Mouse (Mus musculus) G1E (cell line): ENCODE data around the gene Kat14. TPM values are rescaled to one million over a fixed set of nuclear protein-coding genes. Genes with fewer than 3 reads are reported as not detected.

Experiments
- ATAC-seq: 2 replicates; pipeline ENCODE4 v1.8.0; 2016; ENCODE audit warnings: mild to moderate bottlenecking; ENCODE audit not compliant: insufficient number of reproducible peaks, poor library complexity, low FRiP score, severe bottlenecking; ENCODE audit errors: extremely low read depth
- DNase-seq: peaks from one replicate; pipeline ENCODE4 v3.0.0; 2012; ENCODE audit warnings: low spot score
- H3K27me3 ChIP-seq: 2 replicates; pipeline ENCODE4 v1.6.1; 2012; ENCODE audit warnings: mild to moderate bottlenecking, low read length, inconsistent platforms; ENCODE audit not compliant: insufficient read depth
- H3K36me3 ChIP-seq: replicated peaks from 2 replicates; pipeline ENCODE3; 2012; ENCODE audit warnings: mild to moderate bottlenecking, inconsistent platforms
- H3K4me1 ChIP-seq: 2 replicates; pipeline ENCODE4 v1.6.1; 2012; ENCODE audit warnings: low read depth, low read length, inconsistent platforms, mixed read lengths; ENCODE audit not compliant: insufficient read depth
- H3K4me3 ChIP-seq: 2 replicates; pipeline ENCODE4 v1.5.1; 2012; ENCODE audit warnings: low read depth, mild to moderate bottlenecking, inconsistent platforms, low read length, moderate library complexity, mixed read lengths
- H3K9me3 ChIP-seq: replicated peaks from 2 replicates; pipeline ENCODE4 v1.6.1; 2012; ENCODE audit warnings: inconsistent platforms
- CTCF ChIP-seq: IDR thresholded peaks from 2 replicates; pipeline ENCODE4 v1.5.1; 2012; ENCODE audit warnings: low read depth, low read length, inconsistent platforms, mixed read lengths
- GATA1 ChIP-seq: IDR thresholded peaks from 2 replicates; pipeline ENCODE4 v1.6.1; 2012; ENCODE audit warnings: borderline replicate concordance, low read length, inconsistent platforms, mixed read lengths
- GATA2 ChIP-seq: IDR thresholded peaks from 2 replicates; pipeline ENCODE4 v1.6.1; 2012; ENCODE audit warnings: low read depth, low read length, inconsistent platforms, borderline replicate concordance
- POLR2AphosphoS5 ChIP-seq: IDR thresholded peaks from 2 replicates; pipeline ENCODE4 v1.6.1; 2012; ENCODE audit warnings: low read depth, low read length, inconsistent platforms; ENCODE audit not compliant: insufficient replicate concordance
- TAL1 ChIP-seq: conservative IDR thresholded peaks from 2 replicates; pipeline ENCODE4 v1.6.1; 2012; ENCODE audit warnings: low read depth, low read length, inconsistent platforms, mixed read lengths
- polyA plus RNA-seq: library from polyadenylated mRNA; stranded (reverse); fragments of >175 nt; gene quantifications from 2 replicates; pipeline ENCODE4 v1.2.3, GENCODE M21; 2012
- total RNA-seq, 2 experiments: library from RNA; stranded (forward) in 1 of 2; stranded (reverse) in 1 of 2; fragments of 200-1000 nt in 1 of 2; fragments of >200 nt in 1 of 2; fragmentation: Nextera tagmentation in 1 of 2; gene quantifications; 2 replicates each; pipeline ENCODE4 v1.2.3; 2014 to 2017

Gene Kat14
- total and polyA plus RNA-seq, 3 experiments = 24.5 to 50.2 (median 26.3) TPM

- Histone ChIP-seq H3K4me1 (peaks cover 15% of the 10 kb centered on the region), H3K36me3 (peaks cover 79% of the 10 kb centered on the region), H3K9me3 (no peaks in the 10 kb centered on the region), H3K4me3 (no peak overlapping the region), H3K27me3 (no peaks in the 10 kb centered on the region)
- no peak for TF ChIP-seq GATA2
- no peak for TF ChIP-seq GATA1
- TF ChIP-seq POLR2AphosphoS5 = no peak
- no peak for TF ChIP-seq CTCF
- ATAC-seq = no peak
- DNase-seq = no peak
Measured at GRCm38 (mm10) chr2:144375063-144375703, 6.4 kb downstream of the Kat14 start.

DNA sequence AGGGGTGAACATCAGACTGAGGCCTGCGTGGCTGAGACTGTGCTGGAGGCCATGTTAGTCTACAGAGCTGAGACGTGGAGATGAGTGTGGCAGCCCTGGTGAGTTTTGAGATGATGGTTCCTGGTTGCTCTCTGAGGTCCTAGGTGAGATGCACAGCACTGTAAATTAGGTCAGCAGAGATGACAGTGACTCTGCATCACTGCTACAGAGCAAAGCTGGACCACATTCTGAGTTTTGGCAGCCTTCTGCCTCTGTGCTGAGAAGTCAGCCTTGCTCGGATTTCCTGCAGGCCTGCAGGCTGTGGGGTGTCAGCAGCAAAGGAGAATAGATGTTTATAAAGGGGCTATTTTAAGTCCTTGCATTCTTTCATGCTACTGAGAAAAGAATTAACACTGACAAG is 12.5 kb downstream of the Kat14 start:
- ATAC-seq (no peak), DNase-seq (no peak)
- no peaks in the 10 kb centered on the region for H3K4me1 ChIP-seq
- H3K4me3 ChIP-seq = no peak overlapping the region
- H3K27me3 ChIP-seq = no peaks in the 10 kb centered on the region
- H3K36me3 ChIP-seq = peaks cover 91% of the 10 kb centered on the region
- TF ChIP-seq GATA1 (no peak), TAL1 (no peak), GATA2 (no peak), POLR2AphosphoS5 (no peak), CTCF (no peak)
- no peaks in the 10 kb centered on the region for H3K9me3 ChIP-seq

DNA sequence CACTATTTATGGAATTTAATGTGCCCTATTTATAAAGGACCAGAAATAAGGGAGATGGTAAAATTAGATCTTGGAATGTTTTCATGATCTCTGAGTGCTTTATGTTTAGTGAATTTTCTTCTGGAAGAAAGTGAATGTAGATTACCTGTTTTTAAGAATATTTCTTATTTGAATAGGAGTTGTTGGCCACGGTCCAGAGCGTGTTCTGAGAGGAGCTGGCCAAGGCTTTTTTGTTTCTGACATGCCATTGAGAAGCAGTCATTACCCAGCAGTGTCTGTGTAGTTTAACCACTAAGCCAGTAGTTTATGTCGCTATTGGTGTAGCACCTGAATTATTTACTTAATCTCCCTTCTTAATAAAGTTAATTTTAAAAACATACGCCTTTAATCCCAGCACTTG is 13.0 kb downstream of the Kat14 start:
- no peak for TF ChIP-seq CTCF
- TF ChIP-seq TAL1 = no peak
- no peak for TF ChIP-seq POLR2AphosphoS5
- TF ChIP-seq GATA1 = no peak
- TF ChIP-seq GATA2 = no peak
- no peaks in the 10 kb centered on the region for H3K4me1 ChIP-seq
- H3K36me3 ChIP-seq = peaks cover 93% of the 10 kb centered on the region
- no peaks in the 10 kb centered on the region for H3K9me3 ChIP-seq
- no peaks in the 10 kb centered on the region for H3K27me3 ChIP-seq
- no peak for ATAC-seq
- no peak overlapping the region for H3K4me3 ChIP-seq
- DNase-seq = no peak

- no peaks in the 10 kb centered on the region for H3K4me1 ChIP-seq
- no peak for TF ChIP-seq POLR2AphosphoS5
- TF ChIP-seq CTCF = no peak
- TF ChIP-seq TAL1 = no peak
- no peak for TF ChIP-seq GATA1
- no peak for TF ChIP-seq GATA2
- H3K4me3 ChIP-seq = no peak overlapping the region
- H3K9me3 ChIP-seq = no peaks in the 10 kb centered on the region
- no peaks in the 10 kb centered on the region for H3K27me3 ChIP-seq
- H3K36me3 ChIP-seq = peaks cover 90% of the 10 kb centered on the region
- ATAC-seq = no peak
- DNase-seq = no peak
Measured at GRCm38 (mm10) chr2:144382624-144383138, 13.9 kb downstream of the Kat14 start.

DNA sequence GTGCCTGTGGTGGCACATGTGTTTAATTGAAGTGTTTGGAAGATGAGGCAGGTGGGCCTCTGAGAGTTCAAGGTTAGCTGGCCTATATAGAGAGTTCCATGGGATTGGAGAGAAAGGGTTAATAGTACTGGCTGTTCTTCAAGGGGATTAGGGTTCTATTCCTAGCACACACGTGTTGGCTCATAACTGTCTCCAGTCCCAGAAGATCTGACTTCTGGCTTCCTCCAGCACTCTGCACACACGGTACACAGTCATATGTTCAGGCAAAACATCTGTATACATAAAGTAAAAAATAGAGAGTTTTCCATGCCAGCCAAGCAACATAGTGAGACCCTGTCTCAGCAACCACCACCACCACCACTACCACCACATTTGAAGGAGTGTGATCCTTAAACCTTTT is 17.5 kb downstream of the Kat14 start:
- Histone ChIP-seq H3K4me1 (peaks cover 3% of the 10 kb centered on the region; the same call in 1 of the 2 replicates), H3K9me3 (0 out of 2 replicates have a peak, but pooled peaks cover 3% of the 10 kb centered on the region), H3K36me3 (peaks cover 86% of the 10 kb centered on the region), H3K27me3 (no peaks in the 10 kb centered on the region), H3K4me3 (no peak overlapping the region)
- ATAC-seq = no peak
- DNase-seq = no peak
- TF ChIP-seq GATA1 (no peak), GATA2 (no peak), TAL1 (no peak), POLR2AphosphoS5 (no peak), CTCF (no peak)

DNA sequence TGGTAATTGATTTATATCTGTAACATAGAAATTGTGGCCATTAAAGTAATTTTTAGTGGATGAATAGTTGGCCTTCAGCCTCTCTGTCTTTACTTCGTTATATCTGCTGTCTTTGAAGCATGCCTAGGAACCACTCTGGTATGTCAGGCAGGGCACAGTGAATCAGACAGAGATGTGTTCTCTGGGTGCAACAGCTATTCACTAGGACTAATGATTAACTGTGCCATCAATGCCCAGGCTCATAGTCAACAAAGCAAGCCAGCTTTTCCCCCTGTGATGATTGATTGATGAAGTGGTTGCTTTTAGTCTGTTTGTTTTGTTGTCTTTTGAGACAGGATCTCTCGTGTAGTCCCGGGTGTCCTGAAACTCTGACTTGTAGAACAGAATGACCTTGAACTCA is 19.6 kb downstream of the Kat14 start:
- peaks cover 3% of the 10 kb centered on the region; the same call in 1 of the 2 replicates for H3K4me1 ChIP-seq
- ATAC-seq (no peak), DNase-seq (no peak)
- H3K36me3 ChIP-seq = peaks cover 84% of the 10 kb centered on the region
- H3K9me3 ChIP-seq = 0 out of 2 replicates have a peak, but pooled peaks cover 3% of the 10 kb centered on the region
- H3K27me3 ChIP-seq = no peaks in the 10 kb centered on the region
- TF ChIP-seq POLR2AphosphoS5 = no peak
- TF ChIP-seq TAL1 = no peak
- no peak for TF ChIP-seq GATA2
- no peak for TF ChIP-seq GATA1
- TF ChIP-seq CTCF = no peak
- H3K4me3 ChIP-seq = no peak overlapping the region

DNA sequence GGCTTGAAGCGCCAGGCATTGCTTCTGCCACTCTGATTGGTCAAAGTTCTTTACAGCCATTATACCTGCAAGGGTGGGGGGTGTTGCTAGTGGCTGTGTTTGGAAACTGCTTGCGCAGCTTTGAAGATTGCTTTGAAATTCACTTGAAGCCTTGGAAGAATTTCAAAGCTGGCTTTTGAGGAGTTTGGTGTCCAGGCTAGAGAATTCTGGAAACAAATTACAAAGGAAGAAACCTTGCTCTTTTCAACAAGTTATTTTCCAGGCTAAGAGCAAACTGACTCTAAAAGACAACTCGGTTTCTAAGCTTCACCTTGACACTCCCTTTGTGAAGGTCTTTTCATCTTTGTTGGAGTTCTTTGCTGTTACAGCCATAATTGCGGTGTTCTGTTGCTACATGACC is 30.7 kb downstream of the Kat14 start:
- no peaks in the 10 kb centered on the region for H3K9me3 ChIP-seq
- no peak for DNase-seq
- TF ChIP-seq CTCF (no peak), GATA1 (no peak), POLR2AphosphoS5 (no peak), GATA2 (no peak), TAL1 (no peak)
- H3K4me3 ChIP-seq = no peak overlapping the region
- no peak for ATAC-seq
- peaks cover 88% of the 10 kb centered on the region for H3K36me3 ChIP-seq
- 0 out of 2 replicates have a peak, but pooled peaks cover 2% of the 10 kb centered on the region for H3K4me1 ChIP-seq
- H3K27me3 ChIP-seq = no peaks in the 10 kb centered on the region
